Mouse (Mus musculus) stomach, embryonic 14.5 days (tissue): ENCODE measurements around the gene Alk. TPM values are rescaled to one million over a fixed set of nuclear protein-coding genes. Genes with fewer than 3 reads are reported as not detected.

ENCODE experiments used
- ATAC-seq: fragments of 200-750 bp; cut with Nextera tagmentation; 2 replicates; pipeline ENCODE4 v1.8.0; 2017; ENCODE audit warnings: low read depth, moderate TSS enrichment; ENCODE audit not compliant: insufficient number of reproducible peaks, insufficient read depth, low FRiP score
- H3K27ac ChIP-seq: fragments of 300-500 bp; sonication (generic); 2 replicates; pipeline ENCODE4 v1.5.1; 2014; ENCODE audit warnings: mild to moderate bottlenecking, low read length, moderate library complexity, mixed read lengths
- H3K27me3 ChIP-seq: fragments of 300-500 bp; sonication (generic); 2 replicates; pipeline ENCODE4 v1.6.1; 2014; ENCODE audit warnings: low read length, control low read depth, mixed read lengths; ENCODE audit not compliant: control insufficient read depth, insufficient read depth
- H3K36me3 ChIP-seq: fragments of 300-500 bp; sonication (generic); 2 replicates; pipeline ENCODE4 v1.6.1; 2014; ENCODE audit warnings: mild to moderate bottlenecking, control low read depth, low read length, moderate library complexity, mixed read lengths; ENCODE audit not compliant: control insufficient read depth, insufficient read depth
- H3K4me1 ChIP-seq: fragments of 300-500 bp; sonication (generic); 2 replicates; pipeline ENCODE4 v1.6.1; 2014; ENCODE audit warnings: low read length, control low read depth, mixed read lengths; ENCODE audit not compliant: control insufficient read depth, insufficient read depth
- H3K4me2 ChIP-seq: fragments of 300-500 bp; sonication (generic); replicated peaks from 2 replicates; pipeline ENCODE4 v1.6.1; 2014; ENCODE audit warnings: low read depth, low read length, control low read depth
- H3K4me3 ChIP-seq: fragments of 300-500 bp; sonication (generic); 2 replicates; pipeline ENCODE4 v1.5.1; 2014; ENCODE audit warnings: low read depth, low read length, control low read depth
- H3K9ac ChIP-seq: fragments of 300-500 bp; sonication (generic); replicated peaks from 2 replicates; pipeline ENCODE4 v1.6.1; 2014; ENCODE audit warnings: low read depth, mild to moderate bottlenecking, control low read depth, low read length, moderate library complexity, mixed read lengths
- H3K9me3 ChIP-seq: fragments of 300-500 bp; sonication (generic); 2 replicates; pipeline ENCODE4 v1.6.1; 2016; ENCODE audit warnings: low read depth, low read length, control low read depth; ENCODE audit not compliant: control insufficient read depth
- WGBS: fragments of 180-500 bp; shearing (Covaris S2); extraction: QIAGEN DNeasy Blood & Tissue Kit; methylation state at CpG from one replicate; pipeline ENCODE4 v1.1.7; 2014; 5-methylcytosine and 5-hydroxymethylcytosine counted together
- polyA plus RNA-seq: library from polyadenylated mRNA; unstranded; fragments of >200 nt; fragmentation: Nextera tagmentation; extraction: Ambion mirVana; gene quantifications from 2 replicates; pipeline ENCODE4 v1.2.1, GENCODE M21; 2014

Gene Alk
- polyA plus RNA-seq, 1 experiment from 2014 or later = 2.1 TPM

DNA sequence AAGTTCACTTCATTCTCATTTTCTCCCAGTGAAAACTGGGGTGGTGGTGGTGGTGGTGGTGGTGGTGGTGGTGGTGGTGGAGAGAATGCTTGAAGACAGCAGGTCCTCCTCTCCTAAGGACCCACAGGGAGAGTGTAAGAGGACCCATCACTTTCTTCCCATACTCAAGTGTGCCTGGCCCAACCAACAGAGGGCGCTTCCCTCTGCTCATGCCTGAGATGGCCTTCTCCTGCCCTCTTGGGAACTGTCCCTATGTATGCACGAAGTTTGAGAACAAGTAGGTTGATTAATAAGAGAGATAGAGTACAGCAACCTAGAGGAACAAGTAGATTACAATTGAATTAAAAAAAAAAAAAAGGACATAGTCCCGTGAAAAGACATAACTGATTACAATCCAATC is 695.3 kb downstream of the Alk start:
- WGBS = 39% methylated on average over 3 of the region's 3 CpGs
- Histone ChIP-seq H3K4me1 (no peaks in the 10 kb centered on the region), H3K27ac (no peak overlapping the region), H3K4me2 (no peak overlapping the region), H3K9me3 (no peaks in the 10 kb centered on the region), H3K9ac (no peak overlapping the region), H3K36me3 (no peaks in the 10 kb centered on the region), H3K4me3 (no peak overlapping the region), H3K27me3 (no peaks in the 10 kb centered on the region)
- no peak for ATAC-seq

- ATAC-seq = no peak
- H3K4me2 ChIP-seq = no peak overlapping the region
- WGBS = 74% methylated on average over 6 of the region's 6 CpGs
- no peaks in the 10 kb centered on the region for H3K9me3 ChIP-seq
- H3K27ac ChIP-seq = no peak overlapping the region
- no peak overlapping the region for H3K4me3 ChIP-seq
- H3K4me1 ChIP-seq = no peaks in the 10 kb centered on the region
- H3K27me3 ChIP-seq = no peaks in the 10 kb centered on the region
- no peaks in the 10 kb centered on the region for H3K36me3 ChIP-seq
- no peak overlapping the region for H3K9ac ChIP-seq
Measured at GRCm38 (mm10) chr17:71881369-71881768, 723.1 kb downstream of the Alk start.

GRCm38 (mm10) chr17:71875492-71875891 is 728.9 kb downstream of the Alk start:
- Histone ChIP-seq H3K27me3 (no peaks in the 10 kb centered on the region), H3K4me3 (no peak overlapping the region), H3K4me1 (no peaks in the 10 kb centered on the region), H3K27ac (no peak overlapping the region), H3K9me3 (no peaks in the 10 kb centered on the region), H3K4me2 (no peak overlapping the region), H3K9ac (no peak overlapping the region), H3K36me3 (no peaks in the 10 kb centered on the region)
- ATAC-seq = no peak
- 82% methylated on average over 7 of the region's 7 CpGs for WGBS

GRCm38 (mm10) chr17:71874795-71875194 is 729.6 kb downstream of the Alk start:
- Histone ChIP-seq H3K36me3 (no peaks in the 10 kb centered on the region), H3K27ac (no peak overlapping the region), H3K4me2 (no peak overlapping the region), H3K9me3 (no peaks in the 10 kb centered on the region), H3K9ac (no peak overlapping the region), H3K4me3 (no peak overlapping the region), H3K27me3 (no peaks in the 10 kb centered on the region), H3K4me1 (no peaks in the 10 kb centered on the region)
- ATAC-seq = no peak
- WGBS = 76% methylated on average over 9 of the region's 9 CpGs

DNA sequence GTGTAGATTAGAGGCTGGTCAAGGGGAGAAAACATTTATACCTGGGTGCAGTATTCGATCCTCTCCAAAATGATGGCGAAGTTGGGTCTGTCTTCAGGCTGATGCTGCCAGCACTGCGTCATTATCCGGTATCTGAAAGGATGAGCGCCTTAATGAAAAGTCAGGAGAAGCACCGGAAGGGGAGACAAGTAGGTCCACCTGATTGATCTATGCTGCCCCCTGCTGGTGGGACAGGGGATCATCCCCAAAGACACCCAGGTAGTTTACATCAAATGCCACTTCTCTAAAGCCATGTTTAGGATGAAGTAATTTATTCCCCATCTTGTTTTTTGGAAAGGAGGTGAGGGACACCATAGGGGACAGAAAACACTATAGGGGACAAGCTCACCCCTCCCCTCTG is 730.4 kb downstream of the Alk start:
- Histone ChIP-seq H3K4me1 (no peaks in the 10 kb centered on the region), H3K9me3 (no peaks in the 10 kb centered on the region), H3K4me3 (no peak overlapping the region), H3K4me2 (no peak overlapping the region), H3K9ac (no peak overlapping the region), H3K27me3 (no peaks in the 10 kb centered on the region), H3K36me3 (no peaks in the 10 kb centered on the region), H3K27ac (no peak overlapping the region)
- no peak for ATAC-seq
- 39% methylated on average over 6 of the region's 6 CpGs for WGBS

GRCm38 (mm10) chr17:71872976-71873375 is 731.5 kb downstream of the Alk start:
- Histone ChIP-seq H3K9ac (no peak overlapping the region), H3K27ac (no peak overlapping the region), H3K4me2 (no peak overlapping the region), H3K9me3 (no peaks in the 10 kb centered on the region), H3K4me1 (no peaks in the 10 kb centered on the region), H3K36me3 (no peaks in the 10 kb centered on the region), H3K4me3 (no peak overlapping the region), H3K27me3 (no peaks in the 10 kb centered on the region)
- WGBS = 58% methylated on average over 5 of the region's 5 CpGs
- no peak for ATAC-seq

GRCm38 (mm10) chr17:71871981-71872380 is 732.4 kb downstream of the Alk start:
- WGBS = 77% methylated on average over 7 of the region's 7 CpGs

DNA sequence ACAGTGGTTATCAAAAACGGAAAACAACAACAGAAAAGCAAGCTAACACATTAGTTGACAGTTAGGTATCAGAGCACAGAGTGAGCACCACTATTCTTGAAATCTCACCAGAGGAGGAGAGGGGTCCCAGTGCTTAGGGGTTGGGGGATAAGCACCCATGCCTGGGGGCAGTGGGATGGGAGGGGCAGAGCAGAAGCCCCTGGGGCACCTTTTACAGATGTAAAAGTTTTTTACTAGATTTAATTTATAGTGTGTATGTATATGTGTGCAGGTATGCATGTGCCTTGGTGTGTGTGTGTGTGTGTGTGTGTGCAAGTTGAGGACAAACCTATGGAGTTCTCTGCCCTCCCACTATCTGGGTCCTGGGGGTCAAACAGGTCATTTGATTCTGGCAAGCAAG is 733.8 kb downstream of the Alk start:
- no peak overlapping the region for H3K4me2 ChIP-seq
- no peak overlapping the region for H3K9ac ChIP-seq
- H3K4me1 ChIP-seq = no peaks in the 10 kb centered on the region
- 77% methylated on average over 1 of the region's 1 CpGs for WGBS
- H3K4me3 ChIP-seq = no peak overlapping the region
- ATAC-seq = no peak
- no peaks in the 10 kb centered on the region for H3K9me3 ChIP-seq
- H3K27me3 ChIP-seq = no peaks in the 10 kb centered on the region
- H3K36me3 ChIP-seq = no peaks in the 10 kb centered on the region
- H3K27ac ChIP-seq = no peak overlapping the region

More at GRCm38 (mm10) chr17:71871981-71872380, 732.4 kb downstream of the Alk start:
- no peaks in the 10 kb centered on the region for H3K9me3 ChIP-seq
- H3K36me3 ChIP-seq = no peaks in the 10 kb centered on the region
- ATAC-seq = no peak
- H3K4me2 ChIP-seq = no peak overlapping the region
- no peak overlapping the region for H3K27ac ChIP-seq
- no peaks in the 10 kb centered on the region for H3K27me3 ChIP-seq
- no peaks in the 10 kb centered on the region for H3K4me1 ChIP-seq
- no peak overlapping the region for H3K9ac ChIP-seq
- no peak overlapping the region for H3K4me3 ChIP-seq

GRCm38 (mm10) chr17:71870232-71870621 is 734.2 kb downstream of the Alk start:
- Histone ChIP-seq H3K9me3 (no peaks in the 10 kb centered on the region), H3K4me2 (no peak overlapping the region), H3K4me3 (no peak overlapping the region), H3K27ac (no peak overlapping the region), H3K4me1 (no peaks in the 10 kb centered on the region), H3K9ac (no peak overlapping the region), H3K27me3 (no peaks in the 10 kb centered on the region), H3K36me3 (no peaks in the 10 kb centered on the region)
- WGBS = 81% methylated on average over 8 of the region's 8 CpGs
- ATAC-seq = no peak
